Mouse (Mus musculus): ENCODE measurements around the gene Gm10778. TPM values are rescaled to one million over a fixed set of nuclear protein-coding genes. Genes with fewer than 3 reads are reported as not detected.
"Not testable (repeated sequence)": the region's sequence is repeated elsewhere in the genome, so short reads cannot be mapped to it uniquely, and the experiment has no call there.

Gene Gm10778
- 7.8 and 8.2 TPM in 2 replicates for polyA plus RNA-seq (2014; fragmentation: Nextera tagmentation; extraction: Ambion mirVana)

DNA sequence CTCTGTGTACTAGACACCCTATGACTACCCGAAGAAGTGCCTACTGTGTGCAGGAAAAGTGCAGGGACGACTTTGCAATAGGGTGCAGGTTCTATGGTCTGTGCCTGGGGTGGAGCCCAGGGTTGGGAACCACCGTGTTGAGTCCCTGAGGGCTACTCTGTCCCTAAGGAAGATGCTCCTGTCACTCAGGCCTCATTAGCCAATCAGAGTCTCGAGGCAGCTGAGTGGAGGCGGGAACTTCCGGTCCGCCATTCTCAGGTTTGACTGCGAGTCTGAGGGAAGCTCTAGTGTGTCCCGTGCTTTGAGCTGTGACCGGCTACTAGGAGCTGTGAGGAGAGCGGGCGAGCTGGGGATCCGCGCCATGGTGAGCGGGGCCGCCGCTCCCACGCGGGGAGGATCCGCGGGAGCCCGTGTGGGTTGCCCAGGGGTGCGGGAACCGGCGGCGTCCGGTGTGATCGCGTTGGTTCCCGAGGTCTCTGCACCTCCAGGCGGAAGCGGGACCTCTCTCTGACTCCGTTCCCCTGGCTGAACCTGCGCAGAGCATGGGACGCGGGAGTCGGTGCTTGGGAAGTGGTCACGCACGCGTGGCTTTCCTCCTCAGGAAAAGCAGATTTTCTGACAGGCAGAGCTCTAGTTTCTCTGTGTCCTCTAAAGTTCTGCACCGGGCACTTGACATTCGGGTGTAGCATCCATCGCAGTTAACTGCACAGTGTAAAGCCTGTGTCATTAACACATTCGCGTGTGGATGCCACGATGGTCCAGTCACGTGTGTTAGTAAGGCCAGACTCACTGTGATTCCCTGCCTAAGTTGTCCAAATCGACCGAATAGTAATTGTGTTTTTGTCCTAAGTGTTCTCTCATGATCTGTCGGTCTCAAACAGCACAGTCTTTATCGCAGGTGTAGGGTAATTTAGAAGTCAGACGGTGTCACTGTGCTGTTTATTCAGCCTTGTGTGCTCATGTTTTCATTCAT lies at the start of gene Gm10778:
TSS of gene Gm10778 (plus strand) at position 257 of the 973 bp plus-strand sequence.
- peak within 1 kb of the TSS; percentile 59 for H3K4me2 ChIP-seq (ENCODE audit: low read length)
- peak within 1 kb of the TSS; percentile 83 for H3K27ac ChIP-seq (replicated peaks; ENCODE audit: low read depth, low read length)
- peak within 1 kb of the TSS; percentile 49; the same call in 1 of the 2 replicates for H3K9ac ChIP-seq (replicated peaks; ENCODE audit: low read length)
- peak; percentile 95 for DNase-seq
- peak within 1 kb of the TSS; percentile 47 for H3K4me3 ChIP-seq (replicated peaks; ENCODE audit: low read depth, low read length)
- 3% methylated on average over 34 of the region's 52 CpGs for WGBS
- H3K36me3 ChIP-seq (ENCODE audit: control insufficient read depth, insufficient read depth, low read length); H3K4me1 ChIP-seq (ENCODE audit: control insufficient read depth, insufficient read depth, low read length); H3K27me3 ChIP-seq (ENCODE audit: control insufficient read depth, insufficient read depth, low read length): not testable (repeated sequence)
- H3K9me3 ChIP-seq (ENCODE audit: control insufficient read depth, low read length): peaks cover 11% of the 10 kb centered on the region
- peak; percentile 95 for ATAC-seq (ENCODE audit: low FRiP score, low TSS enrichment)

DNA sequence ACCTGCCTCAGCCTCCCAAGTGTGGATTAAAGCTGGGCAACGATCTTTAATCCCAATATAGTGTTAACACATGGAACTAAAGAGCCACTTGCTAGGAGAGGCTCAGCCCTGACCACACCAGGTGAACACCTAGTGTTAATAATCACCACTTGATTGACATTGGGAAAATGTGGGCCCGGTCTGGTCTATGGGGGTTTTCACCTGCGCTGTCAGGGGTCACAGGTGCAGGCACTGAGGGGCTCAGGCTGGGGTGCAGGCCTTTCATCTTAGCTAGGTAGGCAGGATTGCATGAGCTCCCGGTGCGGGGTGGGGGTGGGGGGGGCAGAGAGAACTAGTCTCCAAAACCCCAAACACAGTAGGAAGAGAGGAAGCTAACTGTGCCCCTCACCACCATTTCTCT lies 49.2 kb upstream of the Gm10778 start:
- Histone ChIP-seq H3K9ac (replicated peaks; ENCODE audit: low read length) (no peak overlapping the region), H3K4me1 (ENCODE audit: control insufficient read depth, insufficient read depth, low read length) (peaks cover 39% of the 10 kb centered on the region), H3K27ac (replicated peaks; ENCODE audit: low read depth, low read length) (no peak overlapping the region), H3K4me3 (replicated peaks; ENCODE audit: low read depth, low read length) (no peak overlapping the region), H3K36me3 (ENCODE audit: control insufficient read depth, insufficient read depth, low read length) (no peaks in the 10 kb centered on the region), H3K9me3 (ENCODE audit: control insufficient read depth, low read length) (no peaks in the 10 kb centered on the region), H3K27me3 (ENCODE audit: control insufficient read depth, insufficient read depth, low read length) (peaks cover 17% of the 10 kb centered on the region; the same call in 1 of the 2 replicates), H3K4me2 (ENCODE audit: low read length) (no peak overlapping the region)
- 79% methylated on average over 5 of the region's 5 CpGs for WGBS
- no peak for DNase-seq
- no peak for ATAC-seq (ENCODE audit: low FRiP score, low TSS enrichment)

DNA sequence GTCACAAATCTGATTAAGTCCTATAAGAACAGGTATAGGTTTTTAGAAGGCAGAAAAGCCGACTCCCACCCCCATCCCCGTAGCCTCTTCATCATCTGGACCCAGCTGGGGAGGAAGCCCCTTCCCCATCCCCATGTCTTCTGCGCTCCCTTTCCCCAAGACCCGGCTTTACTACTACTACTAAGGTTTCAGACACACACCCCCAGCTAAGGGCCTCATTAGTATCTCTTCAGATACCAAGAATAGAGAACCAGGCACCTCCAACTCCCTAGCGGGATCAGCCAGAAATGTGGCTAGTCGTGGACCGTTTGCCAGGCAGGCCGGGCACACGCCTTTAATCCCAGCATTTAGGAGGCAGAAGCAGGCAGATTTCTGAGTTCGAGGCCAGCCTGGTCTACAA lies 48.8 kb upstream of the Gm10778 start:
- H3K27me3 ChIP-seq (ENCODE audit: control insufficient read depth, insufficient read depth, low read length): peaks cover 14% of the 10 kb centered on the region; the same call in 1 of the 2 replicates
- no peak overlapping the region for H3K4me2 ChIP-seq (ENCODE audit: low read length)
- H3K9ac ChIP-seq (replicated peaks; ENCODE audit: low read length): no peak overlapping the region
- H3K9me3 ChIP-seq (ENCODE audit: control insufficient read depth, low read length): no peaks in the 10 kb centered on the region
- no peaks in the 10 kb centered on the region for H3K36me3 ChIP-seq (ENCODE audit: control insufficient read depth, insufficient read depth, low read length)
- peaks cover 39% of the 10 kb centered on the region for H3K4me1 ChIP-seq (ENCODE audit: control insufficient read depth, insufficient read depth, low read length)
- 52% methylated on average over 10 of the region's 10 CpGs for WGBS
- no peak overlapping the region for H3K27ac ChIP-seq (replicated peaks; ENCODE audit: low read depth, low read length)
- no peak for ATAC-seq (ENCODE audit: low FRiP score, low TSS enrichment)
- H3K4me3 ChIP-seq (replicated peaks; ENCODE audit: low read depth, low read length): no peak overlapping the region
- no peak for DNase-seq

DNA sequence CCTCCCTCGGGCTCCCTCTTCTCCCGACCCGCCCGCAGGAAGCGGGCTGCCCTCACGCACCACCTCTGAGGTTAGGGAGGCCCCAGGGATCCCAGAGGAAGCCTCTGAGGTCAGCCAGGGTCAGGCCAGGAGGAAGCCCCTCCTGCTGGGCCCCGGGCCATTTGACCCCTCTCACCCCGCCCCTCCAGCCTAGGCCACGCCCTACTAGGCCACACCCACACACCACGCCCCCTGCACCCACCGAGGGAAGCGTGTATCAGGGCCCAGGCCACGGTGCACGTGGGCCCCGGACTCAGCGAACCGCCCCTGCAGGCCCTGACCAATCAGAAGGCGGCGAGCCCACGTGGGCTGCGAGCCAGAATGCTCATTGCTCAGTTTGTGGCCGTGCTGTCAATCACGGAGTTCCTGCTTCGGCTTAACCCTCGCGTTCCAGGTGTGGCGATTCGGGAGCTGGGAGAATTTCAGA lies 48.1 kb upstream of the Gm10778 start, which contains the start of gene Tle6:
TSS of gene Tle6 (minus strand) at position 336 of the 466 bp plus-strand sequence.
- H3K27me3 ChIP-seq (ENCODE audit: control insufficient read depth, insufficient read depth, low read length): peaks cover 10% of the 10 kb centered on the region; the same call in 1 of the 2 replicates
- peak; percentile 82 for ATAC-seq (ENCODE audit: low FRiP score, low TSS enrichment)
- H3K9ac ChIP-seq (replicated peaks; ENCODE audit: low read length): no peak within 1 kb of the TSS
- H3K4me2 ChIP-seq (ENCODE audit: low read length): peak within 1 kb of the TSS; percentile 54
- no peak within 1 kb of the TSS for H3K27ac ChIP-seq (replicated peaks; ENCODE audit: low read depth, low read length)
- peaks cover 39% of the 10 kb centered on the region for H3K4me1 ChIP-seq (ENCODE audit: control insufficient read depth, insufficient read depth, low read length)
- DNase-seq: peak; percentile 99
- under 1% methylated on average over 28 of the region's 28 CpGs for WGBS
- no peaks in the 10 kb centered on the region for H3K9me3 ChIP-seq (ENCODE audit: control insufficient read depth, low read length)
- 0 out of 2 replicates have a peak within 1 kb of the TSS, but pooled peaks have one; percentile 8 for H3K4me3 ChIP-seq (replicated peaks; ENCODE audit: low read depth, low read length)
- H3K36me3 ChIP-seq (ENCODE audit: control insufficient read depth, insufficient read depth, low read length): no peaks in the 10 kb centered on the region

DNA sequence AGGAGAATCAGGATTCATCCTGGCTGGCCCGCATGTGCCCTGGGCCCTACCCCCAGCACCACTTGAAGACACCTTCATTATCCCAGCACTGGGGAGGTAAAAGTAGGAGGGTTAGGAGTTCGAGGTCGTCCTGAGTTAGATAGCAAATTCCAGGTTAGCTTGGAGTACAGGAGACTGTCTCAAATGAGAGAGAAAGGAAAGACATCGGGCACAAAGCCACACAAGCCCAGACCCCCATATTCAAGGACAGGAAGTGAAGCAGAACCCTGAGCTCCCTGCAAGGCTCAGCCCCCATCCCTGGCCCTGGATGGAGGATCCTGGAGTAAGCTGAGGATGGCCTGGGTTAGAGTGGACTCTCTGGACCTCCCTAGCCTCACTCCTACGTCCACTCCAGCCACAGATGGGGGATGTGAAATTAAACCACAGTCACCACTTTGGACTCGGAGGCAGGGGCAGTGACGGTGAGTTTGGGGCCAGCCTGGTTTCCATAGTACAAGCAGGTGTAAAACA lies 47.4 kb upstream of the Gm10778 start:
- no peak overlapping the region for H3K9ac ChIP-seq (replicated peaks; ENCODE audit: low read length)
- H3K4me2 ChIP-seq (ENCODE audit: low read length): peak overlapping the region; percentile 54
- H3K27ac ChIP-seq (replicated peaks; ENCODE audit: low read depth, low read length): no peak overlapping the region
- no peaks in the 10 kb centered on the region for H3K36me3 ChIP-seq (ENCODE audit: control insufficient read depth, insufficient read depth, low read length)
- no peak for DNase-seq
- H3K4me3 ChIP-seq (replicated peaks; ENCODE audit: low read depth, low read length): no peak overlapping the region
- H3K9me3 ChIP-seq (ENCODE audit: control insufficient read depth, low read length): no peaks in the 10 kb centered on the region
- no peak for ATAC-seq (ENCODE audit: low FRiP score, low TSS enrichment)
- peaks cover 10% of the 10 kb centered on the region; the same call in 1 of the 2 replicates for H3K27me3 ChIP-seq (ENCODE audit: control insufficient read depth, insufficient read depth, low read length)
- 12% methylated on average over 7 of the region's 7 CpGs for WGBS
- H3K4me1 ChIP-seq (ENCODE audit: control insufficient read depth, insufficient read depth, low read length): peaks cover 33% of the 10 kb centered on the region

DNA sequence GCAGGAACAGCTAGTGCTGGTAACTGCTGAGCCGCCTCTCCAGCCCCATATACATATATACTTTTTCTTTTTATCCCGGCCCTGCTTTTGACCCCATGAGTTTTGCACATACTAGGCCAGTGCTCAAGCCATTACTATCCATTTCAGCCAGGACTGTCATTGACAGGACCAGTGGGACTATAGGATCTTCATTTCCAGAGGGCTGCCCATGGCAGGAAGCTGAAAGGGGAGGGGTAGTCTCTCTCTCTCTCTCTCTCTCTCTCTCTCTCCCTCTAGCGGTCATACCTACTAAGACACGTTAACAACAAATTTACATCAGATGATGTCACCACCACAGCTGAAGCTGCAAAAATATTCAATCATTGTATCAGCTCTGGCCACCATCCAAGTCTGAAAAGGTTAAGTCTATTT lies 46.1 kb upstream of the Gm10778 start:
- 0 out of 2 replicates have a peak overlapping the region, but pooled peaks have one; percentile 6 for H3K27ac ChIP-seq (replicated peaks; ENCODE audit: low read depth, low read length)
- peak; percentile 83 for DNase-seq

DNA sequence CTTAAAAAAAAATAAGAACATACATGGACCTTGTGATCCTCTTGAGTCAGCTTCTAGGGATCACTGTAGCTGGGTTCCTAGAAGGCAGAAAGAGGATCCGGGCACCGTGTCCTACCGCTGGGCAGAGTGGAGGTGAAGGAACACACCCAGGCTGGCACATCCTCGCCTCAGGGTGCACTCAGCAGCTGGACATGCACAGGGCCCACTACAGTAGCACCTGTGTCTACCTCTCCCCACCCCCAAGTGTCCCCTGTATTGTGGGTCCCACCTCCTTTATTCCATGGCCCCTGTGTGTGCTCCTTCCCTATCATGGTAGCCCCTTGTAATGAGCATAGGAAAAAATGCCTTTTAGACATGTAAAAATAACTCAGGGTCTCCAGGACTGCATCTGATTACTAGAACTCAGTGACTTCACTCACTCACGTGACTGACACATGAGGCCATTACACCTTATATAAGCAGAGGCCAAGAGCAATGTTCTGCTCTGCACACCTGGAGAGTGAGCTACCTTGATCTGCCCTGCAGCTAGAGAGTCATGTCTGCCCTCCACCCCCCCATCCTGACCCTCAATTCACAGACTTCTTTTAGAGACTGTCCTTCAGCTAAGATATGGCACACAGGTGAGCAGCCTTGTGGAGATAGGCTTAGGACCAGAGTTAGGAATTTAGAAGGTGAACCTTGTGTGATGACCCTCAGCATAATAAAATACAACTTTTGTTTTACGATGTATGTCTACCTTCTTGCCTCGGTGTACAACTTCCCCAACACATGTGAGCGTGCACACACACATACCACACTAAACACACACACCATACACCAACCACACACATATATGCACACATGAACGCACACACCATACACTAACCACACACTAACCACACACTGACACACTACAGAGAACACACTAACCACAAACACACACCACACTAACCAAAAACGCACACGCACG lies 44.6 kb upstream of the Gm10778 start:
- Histone ChIP-seq H3K4me3 (replicated peaks; ENCODE audit: low read depth, low read length) (no peak overlapping the region), H3K36me3 (ENCODE audit: control insufficient read depth, insufficient read depth, low read length) (no peaks in the 10 kb centered on the region), H3K27ac (replicated peaks; ENCODE audit: low read depth, low read length) (no peak overlapping the region), H3K27me3 (ENCODE audit: control insufficient read depth, insufficient read depth, low read length) (peaks cover 6% of the 10 kb centered on the region; the same call in 1 of the 2 replicates), H3K4me2 (ENCODE audit: low read length) (peak overlapping the region; percentile 71), H3K9me3 (ENCODE audit: control insufficient read depth, low read length) (no peaks in the 10 kb centered on the region), H3K4me1 (ENCODE audit: control insufficient read depth, insufficient read depth, low read length) (peaks cover 28% of the 10 kb centered on the region), H3K9ac (replicated peaks; ENCODE audit: low read length) (no peak overlapping the region)
- DNase-seq: no peak
- no peak for ATAC-seq (ENCODE audit: low FRiP score, low TSS enrichment)
- 78% methylated on average over 12 of the region's 12 CpGs for WGBS

More for the DNA sequence above, 46.1 kb upstream of the Gm10778 start:
- WGBS: 21% methylated on average over 4 of the region's 4 CpGs
- ATAC-seq (ENCODE audit: low FRiP score, low TSS enrichment): no peak
- Histone ChIP-seq H3K9ac (replicated peaks; ENCODE audit: low read length) (no peak overlapping the region), H3K4me1 (ENCODE audit: control insufficient read depth, insufficient read depth, low read length) (peaks cover 28% of the 10 kb centered on the region), H3K27me3 (ENCODE audit: control insufficient read depth, insufficient read depth, low read length) (peaks cover 6% of the 10 kb centered on the region; the same call in 1 of the 2 replicates), H3K9me3 (ENCODE audit: control insufficient read depth, low read length) (no peaks in the 10 kb centered on the region), H3K4me2 (ENCODE audit: low read length) (no peak overlapping the region), H3K4me3 (replicated peaks; ENCODE audit: low read depth, low read length) (no peak overlapping the region), H3K36me3 (ENCODE audit: control insufficient read depth, insufficient read depth, low read length) (no peaks in the 10 kb centered on the region)
